Mouse (Mus musculus) thymus, postnatal 0 days (tissue): ENCODE results near the gene Klhl15. TPM values are rescaled to one million over a fixed set of nuclear protein-coding genes. Genes with fewer than 3 reads are reported as not detected.

Experiments used
- DNase-seq: peaks from one replicate; pipeline ENCODE4 v3.0.0-alpha.2; 2015; ENCODE audit warnings: low spot score
- microRNA-seq: library from miRNA; unstranded; fragments of <30 nt; microRNA quantifications from one replicate; pipeline ENCODE4, GENCODE M21; 2016; ENCODE audit warnings: borderline number of aligned reads
- polyA plus RNA-seq: library from polyadenylated mRNA; unstranded; fragments of >200 nt; fragmentation: Nextera tagmentation; extraction: Ambion mirVana; gene quantifications from 2 replicates; pipeline ENCODE4 v1.2.1, GENCODE M21; 2015

Gene Klhl15
- 9.6 and 12.2 TPM in 2 replicates for polyA plus RNA-seq

DNA sequence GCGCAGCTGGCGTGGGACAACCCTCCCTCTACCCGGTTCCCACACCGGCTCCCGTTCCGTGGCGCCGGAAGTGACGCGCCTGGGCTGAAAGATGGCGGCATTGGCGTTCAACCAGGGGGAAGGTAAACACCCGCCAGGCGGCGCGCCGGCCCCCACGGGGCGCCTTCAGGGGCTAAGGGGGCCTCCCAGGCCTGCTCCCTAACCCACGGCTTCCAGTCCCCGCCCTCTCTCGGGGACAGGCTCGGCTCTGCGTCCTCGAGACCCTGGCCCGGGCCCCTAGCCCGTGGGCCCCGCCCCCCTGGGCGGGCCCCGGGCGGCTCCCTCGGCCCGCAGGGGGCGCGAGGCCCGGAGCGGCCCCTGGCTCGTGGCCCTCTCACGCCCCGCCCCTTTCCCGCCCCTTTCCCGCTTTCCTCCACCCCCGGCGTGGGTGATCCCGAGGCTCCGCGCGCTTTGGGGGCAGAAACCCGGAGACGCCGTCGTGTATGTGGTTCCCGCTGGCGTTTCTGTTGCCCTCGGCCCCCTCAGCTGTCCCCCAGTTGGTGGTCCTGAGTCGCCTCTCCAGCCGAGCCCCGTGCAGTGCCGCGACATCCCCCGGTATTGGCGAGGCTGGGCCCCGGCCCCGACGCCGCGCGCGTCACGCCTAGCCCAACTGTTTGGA lies at the start of gene Klhl15:
TSS of gene Klhl15 (plus strand) at position 68 of the 658 bp plus-strand sequence.
- peak; percentile 89 for DNase-seq

DNA sequence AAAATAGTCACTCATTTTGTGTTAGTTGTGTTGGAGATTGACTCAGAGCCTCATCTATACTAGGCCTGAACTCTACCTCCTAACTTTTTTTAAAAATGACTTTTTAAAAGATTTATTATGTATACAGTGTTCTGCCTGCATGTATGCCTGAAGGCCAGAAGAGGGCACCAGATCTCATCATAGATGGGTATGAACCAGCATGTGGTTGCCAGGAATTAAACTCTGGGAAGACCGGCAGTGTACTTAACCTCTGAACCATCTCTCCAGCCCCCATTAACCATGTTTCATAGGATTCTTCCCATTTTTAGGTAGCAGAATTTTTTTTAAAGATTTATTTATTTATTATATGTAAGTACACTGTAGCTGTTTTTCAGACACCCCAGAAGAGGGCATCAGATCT lies 49.2 kb upstream of the Klhl15 start:
- peak; percentile 18 for DNase-seq

DNA sequence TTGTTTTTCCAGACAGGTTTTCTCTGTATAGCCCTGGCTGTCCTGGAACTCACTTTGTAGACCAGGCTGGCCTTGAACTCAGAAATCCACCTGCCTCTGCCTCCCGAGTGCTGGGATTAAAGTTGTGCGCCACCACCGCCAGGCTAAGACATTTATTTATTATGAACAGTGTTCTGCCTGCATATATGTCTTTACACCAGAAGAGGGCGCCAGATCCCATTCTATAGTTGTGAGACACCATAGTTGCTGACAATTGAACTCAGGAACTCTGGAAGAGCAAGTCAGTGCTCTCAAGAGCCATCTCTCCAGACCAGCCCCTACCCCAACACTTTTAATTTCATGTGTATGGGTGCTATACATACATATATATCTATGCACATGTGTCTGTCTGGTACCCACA lies 40.5 kb upstream of the Klhl15 start:
- DNase-seq: peak; percentile 59

DNA sequence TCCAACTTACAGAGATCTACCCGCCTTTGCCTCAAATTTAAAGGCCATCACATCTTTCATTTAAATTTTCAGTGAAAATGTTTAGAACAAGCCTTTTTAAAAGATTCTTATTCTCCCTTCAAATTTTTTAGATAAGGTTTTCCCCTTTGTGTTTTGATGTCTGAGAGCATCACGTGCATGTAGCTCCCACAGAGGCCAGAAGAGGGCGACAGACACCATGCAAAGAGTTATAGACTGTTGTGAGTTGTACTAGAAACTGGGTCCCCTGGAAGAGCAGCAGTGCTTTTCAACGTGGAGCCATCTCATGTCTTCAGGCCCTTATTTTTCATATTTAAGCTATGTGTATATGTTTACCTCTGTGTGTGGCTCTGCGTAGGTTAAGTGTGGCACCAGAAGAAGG lies 36.6 kb upstream of the Klhl15 start:
- DNase-seq: peak; percentile 57

DNA sequence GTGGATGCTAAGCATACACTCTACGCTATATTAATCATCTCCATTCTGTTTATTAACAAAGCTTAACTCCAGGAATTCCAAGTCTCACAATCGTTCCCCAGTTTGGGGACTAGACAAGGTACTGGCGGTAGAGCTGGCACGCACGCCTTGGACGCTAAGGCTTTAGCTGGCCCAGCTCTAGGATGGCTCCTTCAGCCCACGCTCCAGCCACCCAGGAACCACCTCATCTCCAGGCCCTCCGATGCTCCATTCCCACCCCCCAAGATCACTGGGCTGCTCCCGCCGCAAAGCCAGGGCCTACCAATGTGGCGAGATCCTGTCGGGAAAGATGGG lies 22.2 kb upstream of the Klhl15 start:
- DNase-seq: peak; percentile 5

DNA sequence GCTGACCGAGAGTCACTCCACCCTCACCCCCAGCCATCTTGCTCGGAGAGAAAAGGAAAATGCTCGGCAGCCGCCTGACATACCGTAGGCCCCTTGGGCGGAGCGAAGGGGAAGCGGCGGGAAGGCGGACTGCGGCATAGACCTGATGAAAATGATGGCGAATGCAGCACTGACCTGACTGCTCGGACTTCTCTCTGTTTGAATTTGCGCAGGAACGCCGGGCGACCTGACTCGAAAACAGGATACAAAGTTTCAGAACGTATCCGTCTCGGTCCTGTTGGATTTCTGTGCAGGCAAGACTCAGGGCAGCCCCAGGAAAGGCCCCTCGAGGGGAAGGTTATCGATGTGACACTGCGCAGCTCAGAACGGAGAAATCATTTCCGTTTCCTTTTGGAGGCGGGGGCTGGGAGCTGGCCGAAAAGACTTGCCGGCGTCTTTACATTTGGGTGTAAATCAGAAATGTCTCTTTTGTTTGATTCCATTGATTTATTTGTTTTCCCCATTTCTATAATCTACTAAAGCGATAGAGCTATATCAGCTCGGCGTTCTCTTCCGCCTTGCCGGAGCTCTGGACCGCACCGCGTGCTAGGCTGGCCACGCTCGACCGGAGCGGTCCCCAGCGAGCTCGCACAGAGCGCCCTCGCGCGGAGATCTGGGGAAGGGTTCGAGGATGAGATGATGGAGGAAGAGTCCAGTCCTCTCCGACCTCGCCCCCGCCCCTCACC lies 21.6 kb upstream of the Klhl15 start, which contains the start of gene Eif2s3x:
TSS of gene Eif2s3x (minus strand) at position 266 of the 725 bp plus-strand sequence.
- peak; percentile 92 for DNase-seq

DNA sequence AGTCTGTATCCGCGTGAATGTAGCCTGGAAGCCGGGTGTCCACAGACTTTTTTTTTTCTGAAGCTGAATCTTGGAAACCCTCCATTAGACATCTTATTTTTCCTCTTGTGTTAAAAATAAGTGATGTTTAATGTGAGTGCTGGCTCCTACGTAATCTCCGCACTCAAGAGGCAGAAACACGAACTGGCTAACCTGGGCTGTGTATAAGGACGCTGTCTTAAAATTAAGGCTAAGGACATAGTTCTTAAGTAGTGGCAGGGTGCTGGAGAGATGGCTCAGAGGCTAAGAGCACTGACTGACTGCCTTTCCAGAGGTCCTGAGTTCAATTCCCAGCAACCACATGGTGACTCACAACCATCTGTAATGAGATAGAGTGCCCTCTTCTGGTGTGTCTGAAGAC lies 21.0 kb upstream of the Klhl15 start:
- no peak for DNase-seq

DNA sequence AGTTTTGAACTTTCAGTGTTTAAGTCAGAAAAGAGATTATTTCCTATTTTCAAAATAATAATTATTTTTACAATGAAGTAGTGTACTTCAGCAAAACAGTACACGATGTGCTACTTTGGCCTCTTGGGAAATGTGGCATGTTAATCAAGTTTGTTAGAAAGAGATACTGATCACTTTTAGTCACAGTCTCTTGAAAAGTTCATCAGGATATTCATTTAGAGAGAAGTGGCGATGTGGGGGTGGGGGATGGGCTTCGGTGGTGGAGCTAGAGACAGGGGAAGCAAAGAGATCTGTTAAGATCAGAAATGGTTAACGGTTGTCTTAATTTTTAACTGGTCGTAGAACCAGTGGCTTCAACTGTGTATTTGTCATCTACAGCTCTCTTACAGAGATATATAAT lies 967 bp upstream of the Klhl15 start:
- peak; percentile 38 for DNase-seq

DNA sequence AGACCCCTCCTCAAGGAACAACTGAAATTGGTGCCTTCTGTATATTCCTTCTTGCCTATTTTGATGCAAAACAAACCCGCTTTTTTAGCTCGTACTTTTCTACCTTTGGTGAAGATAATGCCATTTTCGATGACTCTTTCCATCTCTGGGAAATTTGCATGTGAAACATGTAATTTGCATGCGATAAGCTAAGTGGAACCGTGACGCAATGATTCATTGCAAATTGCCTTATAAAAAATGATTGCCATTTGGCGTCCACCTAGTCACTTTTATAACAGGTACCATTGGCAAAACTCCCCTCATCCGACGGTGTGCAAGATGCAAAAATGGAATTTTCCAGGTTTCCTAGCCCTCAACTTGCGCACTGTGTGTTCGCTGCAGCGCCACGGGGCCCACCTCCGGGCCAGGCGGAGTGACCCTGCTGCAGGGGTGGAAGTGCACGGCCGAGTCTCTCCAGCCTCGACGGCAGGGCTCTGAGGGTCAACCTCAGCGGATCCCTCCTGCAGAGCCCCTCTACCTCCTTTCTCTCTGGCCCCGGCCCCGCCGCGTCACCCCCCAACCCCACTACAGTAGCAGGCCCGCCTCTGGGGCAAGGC lies 365 bp upstream of the Klhl15 start:
- DNase-seq: peak; percentile 35

DNA sequence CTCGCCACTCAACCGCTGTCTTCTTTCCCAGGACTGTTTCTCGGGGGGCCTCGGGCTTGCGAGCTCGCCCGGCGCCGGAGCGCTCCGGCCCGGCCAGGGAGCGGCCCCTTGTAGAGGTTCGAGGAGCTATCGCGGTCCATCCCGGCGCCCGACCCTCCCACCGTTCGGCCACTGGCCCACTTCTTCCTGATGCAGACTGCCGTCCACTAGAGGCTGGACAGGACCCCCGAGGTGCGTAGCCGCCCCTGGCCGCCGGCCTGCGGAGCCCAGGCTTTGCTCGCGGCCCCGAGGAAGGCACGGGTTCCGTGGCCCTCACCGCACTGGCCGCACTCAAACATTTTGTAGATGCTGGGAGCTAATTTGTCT lies 774 bp downstream of the Klhl15 start:
- DNase-seq: no peak

DNA sequence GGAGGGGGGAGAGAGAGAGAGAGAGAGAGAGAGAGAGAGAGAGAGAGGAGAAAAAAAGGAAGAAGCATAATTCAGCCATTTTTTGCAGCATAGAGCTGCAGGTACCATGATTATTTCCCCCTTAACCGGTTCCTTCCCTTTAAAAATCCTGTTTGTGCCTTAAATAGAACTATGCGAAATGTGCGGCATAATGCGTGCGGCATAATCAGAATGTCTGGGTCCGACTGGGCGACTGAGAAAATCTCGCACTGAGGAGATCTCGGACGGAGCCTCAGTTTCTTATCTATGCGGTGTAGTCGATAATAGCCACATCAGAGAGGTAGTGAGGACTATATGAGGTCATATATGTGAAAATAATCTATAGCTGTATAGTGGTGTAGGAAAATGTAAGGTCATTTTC lies 1.2 kb downstream of the Klhl15 start:
- DNase-seq: peak; percentile 4

DNA sequence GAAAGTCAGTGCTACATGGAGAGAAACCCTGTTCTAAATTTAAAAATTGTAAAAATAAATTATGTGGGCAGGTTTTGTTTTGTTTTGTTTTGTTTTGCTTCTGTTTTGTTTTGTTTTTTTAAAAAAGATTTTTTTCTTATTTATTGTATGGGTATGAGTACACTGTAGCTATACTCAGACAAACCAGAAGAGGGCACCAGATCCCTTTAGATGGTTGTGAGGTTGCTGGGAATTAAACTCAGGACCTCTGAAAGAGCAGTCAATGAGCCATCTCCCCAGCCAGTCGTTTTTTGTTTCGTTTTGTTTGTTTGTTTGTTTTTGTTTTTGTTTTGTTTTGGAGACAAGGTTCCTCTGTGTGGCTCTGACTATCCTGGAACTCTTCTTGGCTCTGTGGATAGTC lies 54.5 kb downstream of the Klhl15 start:
- DNase-seq: peak; percentile 36

DNA sequence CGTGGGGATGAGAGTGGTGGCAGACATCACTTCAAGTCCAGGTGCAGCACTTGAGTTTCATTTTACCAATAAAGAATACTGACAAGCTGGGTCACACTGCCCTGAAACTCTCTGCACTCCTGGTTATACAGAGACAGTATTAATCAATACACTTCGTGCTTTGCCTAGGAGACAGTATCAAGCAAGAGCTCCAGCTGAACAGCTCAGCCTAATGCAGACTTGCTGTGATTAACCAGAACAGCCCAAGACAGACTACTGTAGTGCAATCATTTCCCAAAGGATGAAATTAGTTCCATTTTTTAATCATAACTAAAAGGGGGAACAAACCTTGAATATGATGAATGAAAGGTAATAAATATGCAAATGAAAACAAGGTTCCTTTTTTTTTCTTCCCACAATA lies 68.5 kb downstream of the Klhl15 start:
- no peak for DNase-seq

DNA sequence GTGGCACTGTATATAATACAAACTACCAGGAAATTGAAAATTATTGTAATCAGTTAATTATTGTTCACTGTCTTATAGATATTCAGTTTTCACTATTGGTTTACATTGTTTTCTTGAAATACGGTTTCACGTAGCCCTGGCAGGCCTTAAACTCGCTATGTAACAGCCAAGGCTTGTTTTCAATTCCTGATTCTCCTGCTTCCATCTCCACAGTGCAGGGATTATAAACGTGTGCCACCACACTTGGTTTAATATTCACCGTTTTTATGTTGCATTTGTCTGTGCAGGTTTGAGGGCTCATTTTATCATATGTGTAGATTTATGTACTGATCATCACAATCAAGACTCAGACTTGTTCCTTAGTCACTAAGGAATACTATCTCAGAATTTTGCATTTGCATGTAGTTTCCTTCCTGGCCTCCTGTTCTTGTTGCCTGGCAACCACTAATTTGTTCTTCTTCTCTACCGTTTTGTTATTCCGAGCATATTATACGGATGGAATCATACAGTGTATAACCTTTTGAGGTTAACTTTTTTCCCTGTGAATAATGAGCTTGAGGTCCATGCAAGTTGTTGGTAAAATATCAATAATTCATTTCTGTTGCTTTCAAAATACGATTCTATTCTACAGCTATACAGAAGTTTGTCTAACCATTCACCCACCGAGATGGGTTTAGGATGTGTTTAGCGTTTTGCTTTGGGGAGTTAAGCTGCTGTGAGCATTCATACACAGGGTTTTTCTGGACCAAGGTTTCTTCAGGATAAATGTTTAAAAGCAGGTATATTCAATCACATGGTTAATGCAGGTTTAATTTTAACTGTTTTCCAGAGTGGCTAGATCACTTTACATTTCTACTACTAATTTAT lies 86.9 kb downstream of the Klhl15 start:
- no peak for DNase-seq

Small RNA genes lying within 50 kb of the gene (microRNA-seq; reads per million reads assigned to microRNA genes)
- not detected for gene Mir7673

Other genes starting within 250 kb of the Klhl15 start
- gene Zfx, start 110.9 kb upstream of the Klhl15 start, polyA plus RNA-seq: 30.9 and 34.5 TPM in 2 replicates
- gene Eif2s3x, start 21.7 kb upstream of the Klhl15 start, polyA plus RNA-seq: 75.1 and 78.5 TPM in 2 replicates
- gene Fam90a1b, start 132.2 kb downstream of the Klhl15 start, polyA plus RNA-seq: 0.14 and 0.35 TPM in 2 replicates
- 75.8 and 79.1 TPM in 2 replicates for gene Apoo, start 132.5 kb downstream of the Klhl15 start, polyA plus RNA-seq